Mouse (Mus musculus) heart, embryonic 12.5 days (tissue): ENCODE data around the gene Tnn. TPM values are rescaled to one million over a fixed set of nuclear protein-coding genes. Genes with fewer than 3 reads are reported as not detected.

ENCODE experiments used
- ATAC-seq: fragments of 200-750 bp; cut with Nextera tagmentation; 2 replicates; pipeline ENCODE4 v1.8.0; 2017; ENCODE audit warnings: moderate TSS enrichment, moderate library complexity; ENCODE audit not compliant: insufficient number of reproducible peaks, low FRiP score
- H3K27ac ChIP-seq: fragments of 300-500 bp; sonication (generic); 2 replicates; pipeline ENCODE4 v1.5.1; 2016; ENCODE audit warnings: mild to moderate bottlenecking, moderate library complexity; ENCODE audit not compliant: poor library complexity, severe bottlenecking
- H3K27me3 ChIP-seq: fragments of 300-500 bp; sonication (generic); replicated peaks from 2 replicates; pipeline ENCODE4 v1.6.1; 2016; ENCODE audit warnings: mild to moderate bottlenecking, moderate library complexity
- H3K36me3 ChIP-seq: fragments of 300-500 bp; sonication (generic); 2 replicates; pipeline ENCODE4 v1.6.1; 2016; ENCODE audit warnings: mild to moderate bottlenecking, moderate library complexity
- H3K4me1 ChIP-seq: fragments of 300-500 bp; sonication (generic); replicated peaks from 2 replicates; pipeline ENCODE4 v1.6.1; 2016; ENCODE audit warnings: mild to moderate bottlenecking
- H3K4me2 ChIP-seq: fragments of 300-500 bp; sonication (generic); 2 replicates; pipeline ENCODE4 v1.6.1; 2016; ENCODE audit warnings: mild to moderate bottlenecking, moderate library complexity
- H3K4me3 ChIP-seq: fragments of 300-500 bp; sonication (generic); 2 replicates; pipeline ENCODE4 v1.5.1; 2016; ENCODE audit warnings: mild to moderate bottlenecking
- H3K9ac ChIP-seq: fragments of 300-500 bp; sonication (generic); 2 replicates; pipeline ENCODE4 v1.6.1; 2016; ENCODE audit warnings: mild to moderate bottlenecking, moderate library complexity
- H3K9me3 ChIP-seq: fragments of 300-500 bp; sonication (generic); replicated peaks from 2 replicates; pipeline ENCODE4 v1.6.1; 2016; ENCODE audit warnings: mild to moderate bottlenecking, moderate library complexity
- WGBS: fragments of 180-500 bp; shearing (Covaris S2); methylation state at CpG from one replicate; pipeline ENCODE4 v1.1.7; 2016; 5-methylcytosine and 5-hydroxymethylcytosine counted together
- polyA plus RNA-seq: library from polyadenylated mRNA; unstranded; fragments of >200 nt; fragmentation: Nextera tagmentation; extraction: Ambion mirVana; gene quantifications from 2 replicates; pipeline ENCODE4 v1.2.1, GENCODE M21; 2016

Tnn gene
- polyA plus RNA-seq, 1 experiment from 2014 or later, result not detected

GRCm38 (mm10) chr1:160053510-160054305, 99.7 kb downstream of the Tnn start:
- Histone ChIP-seq H3K9me3 (no peaks in the 10 kb centered on the region), H3K4me1 (peaks cover 28% of the 10 kb centered on the region), H3K27me3 (no peaks in the 10 kb centered on the region), H3K4me2 (no peak overlapping the region), H3K9ac (no peak overlapping the region), H3K27ac (no peak overlapping the region), H3K4me3 (no peak overlapping the region), H3K36me3 (no peaks in the 10 kb centered on the region)
- 78% methylated on average over 5 of the region's 5 CpGs for WGBS
- peak; percentile 65; the same call in 1 of the 2 replicates for ATAC-seq

DNA sequence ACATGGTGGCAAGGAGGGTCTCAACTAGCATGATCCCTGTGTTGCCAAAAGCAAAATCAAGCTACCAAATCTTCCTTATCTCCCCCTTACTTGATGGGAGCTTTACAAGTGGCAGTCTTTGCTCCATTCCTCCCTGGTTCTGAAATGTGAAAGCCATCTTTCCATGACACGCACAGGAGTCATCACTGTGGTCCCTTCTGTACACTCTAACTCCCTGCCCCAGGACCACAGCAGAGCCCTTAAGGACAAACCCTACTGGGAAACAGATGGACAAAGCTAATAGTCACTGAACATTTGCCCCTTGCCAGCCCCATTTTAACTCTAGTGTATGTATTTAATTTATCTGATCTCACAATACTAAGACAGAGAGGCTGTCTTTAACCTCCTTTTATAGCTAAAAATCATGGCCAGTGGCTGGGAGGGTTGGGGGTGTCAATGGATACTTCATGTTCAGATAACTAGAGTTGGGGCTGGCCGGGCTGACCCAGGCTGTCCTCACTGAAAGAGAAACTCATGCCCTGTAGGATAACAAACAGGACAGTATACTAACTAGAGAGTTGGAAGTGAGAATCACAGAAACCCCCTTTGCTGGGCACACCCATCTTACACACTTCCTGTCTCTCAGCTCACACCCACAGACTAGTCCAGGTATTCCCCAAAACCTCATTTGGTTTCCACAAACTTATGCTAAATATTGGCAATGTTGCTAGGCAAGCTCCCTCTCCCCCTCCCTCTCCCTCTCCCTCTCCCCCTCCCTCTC, 100.6 kb downstream of the Tnn start:
- no peak for ATAC-seq
- Histone ChIP-seq H3K4me1 (peaks cover 30% of the 10 kb centered on the region), H3K36me3 (no peaks in the 10 kb centered on the region), H3K9me3 (no peaks in the 10 kb centered on the region), H3K27ac (no peak overlapping the region), H3K9ac (no peak overlapping the region), H3K4me3 (no peak overlapping the region), H3K27me3 (no peaks in the 10 kb centered on the region), H3K4me2 (no peak overlapping the region)
- WGBS, result 79% methylated on average over 2 of the region's 2 CpGs

GRCm38 (mm10) chr1:160050898-160051297, 102.5 kb downstream of the Tnn start:
- Histone ChIP-seq H3K9ac (no peak overlapping the region), H3K9me3 (no peaks in the 10 kb centered on the region), H3K4me2 (no peak overlapping the region), H3K27ac (no peak overlapping the region), H3K4me3 (no peak overlapping the region), H3K4me1 (peaks cover 38% of the 10 kb centered on the region), H3K27me3 (no peaks in the 10 kb centered on the region), H3K36me3 (no peaks in the 10 kb centered on the region)
- 89% methylated on average over 6 of the region's 6 CpGs for WGBS
- ATAC-seq, result no peak

DNA sequence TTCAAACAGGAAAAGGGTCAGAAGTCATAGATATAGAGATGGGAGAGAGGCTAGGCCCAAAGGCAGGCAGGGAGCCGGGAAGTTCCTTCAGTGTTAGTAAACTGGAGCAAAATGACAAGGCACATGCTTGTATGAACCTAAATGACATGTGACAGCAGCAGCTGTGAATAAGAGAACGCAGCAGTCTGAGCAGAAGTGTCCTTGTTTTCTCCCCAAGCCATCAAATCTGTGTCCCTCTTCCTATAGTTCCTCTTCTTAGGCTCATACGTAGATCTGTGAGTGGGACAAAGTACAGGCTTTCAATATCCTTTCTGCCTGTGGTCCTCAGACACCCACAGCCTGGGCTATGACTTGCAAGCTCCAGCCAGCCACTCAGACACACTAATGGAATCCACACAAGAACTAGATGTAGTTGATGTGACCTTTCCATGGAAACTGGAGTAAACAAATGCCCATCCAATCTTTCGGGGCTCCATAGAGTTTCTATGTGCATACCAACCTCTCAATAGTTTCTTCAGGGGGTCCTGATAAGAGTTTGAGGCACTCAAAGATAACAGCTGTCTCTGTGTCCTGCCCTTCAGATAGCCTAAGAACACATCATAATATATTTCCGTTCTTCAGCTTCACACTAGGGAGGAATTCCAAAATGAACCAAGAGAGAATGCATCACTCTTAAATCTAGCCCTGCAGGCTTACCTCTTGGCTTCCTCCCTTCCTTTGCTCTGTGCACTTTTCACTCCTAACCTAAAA, 104.1 kb downstream of the Tnn start:
- Histone ChIP-seq H3K4me1 (peaks cover 38% of the 10 kb centered on the region), H3K27ac (peak overlapping the region; percentile 28; the same call in 1 of the 2 replicates), H3K36me3 (no peaks in the 10 kb centered on the region), H3K27me3 (no peaks in the 10 kb centered on the region), H3K9ac (no peak overlapping the region), H3K9me3 (no peaks in the 10 kb centered on the region), H3K4me3 (no peak overlapping the region), H3K4me2 (no peak overlapping the region)
- WGBS, result 35% methylated on average over 5 of the region's 5 CpGs
- no peak for ATAC-seq

- no peaks in the 10 kb centered on the region for H3K36me3 ChIP-seq
- no peak overlapping the region for H3K4me2 ChIP-seq
- no peak for ATAC-seq
- peaks cover 40% of the 10 kb centered on the region for H3K4me1 ChIP-seq
- no peak overlapping the region for H3K27ac ChIP-seq
- no peak overlapping the region for H3K4me3 ChIP-seq
- H3K9ac ChIP-seq, result no peak overlapping the region
- WGBS, result 64% methylated on average over 7 of the region's 7 CpGs
- H3K27me3 ChIP-seq, result no peaks in the 10 kb centered on the region
- H3K9me3 ChIP-seq, result no peaks in the 10 kb centered on the region
Observed at GRCm38 (mm10) chr1:160047481-160047931, 105.9 kb downstream of the Tnn start.

- Histone ChIP-seq H3K4me1 (peaks cover 40% of the 10 kb centered on the region), H3K27ac (no peak overlapping the region), H3K27me3 (no peaks in the 10 kb centered on the region), H3K4me2 (no peak overlapping the region), H3K9me3 (no peaks in the 10 kb centered on the region), H3K9ac (no peak overlapping the region), H3K4me3 (no peak overlapping the region), H3K36me3 (no peaks in the 10 kb centered on the region)
- 78% methylated on average over 4 of the region's 4 CpGs for WGBS
- ATAC-seq, result no peak
Observed at GRCm38 (mm10) chr1:160046786-160047185, 106.6 kb downstream of the Tnn start.

DNA sequence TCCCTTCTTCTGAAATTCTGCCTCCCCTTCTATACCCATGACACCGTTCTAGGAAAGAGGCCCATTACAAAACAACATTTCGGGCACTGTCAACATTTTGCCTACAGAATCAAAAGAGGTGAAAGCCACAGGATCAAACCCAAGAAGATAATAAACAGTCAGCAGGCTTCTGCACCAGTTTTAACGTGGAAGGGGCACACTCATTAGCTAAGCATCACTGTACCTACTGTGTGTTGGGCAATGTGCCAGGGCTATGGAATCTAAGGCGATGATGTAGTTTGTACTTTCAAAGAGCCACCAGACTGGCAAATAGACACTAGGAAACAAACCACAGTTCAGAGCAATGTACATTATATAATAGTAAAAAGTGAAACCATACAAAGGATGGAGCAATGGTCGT, 107.4 kb downstream of the Tnn start:
- 81% methylated on average over 5 of the region's 5 CpGs for WGBS

GRCm38 (mm10) chr1:160045056-160045715, 108.2 kb downstream of the Tnn start:
- 53% methylated on average over 3 of the region's 3 CpGs for WGBS
- ATAC-seq, result no peak

More for the DNA sequence above, 107.4 kb downstream of the Tnn start:
- Histone ChIP-seq H3K4me1 (peaks cover 40% of the 10 kb centered on the region), H3K9me3 (no peaks in the 10 kb centered on the region), H3K4me2 (no peak overlapping the region; the same call in 1 of the 2 replicates), H3K4me3 (no peak overlapping the region), H3K27ac (no peak overlapping the region), H3K36me3 (no peaks in the 10 kb centered on the region), H3K27me3 (no peaks in the 10 kb centered on the region), H3K9ac (no peak overlapping the region)
- ATAC-seq, result no peak

DNA sequence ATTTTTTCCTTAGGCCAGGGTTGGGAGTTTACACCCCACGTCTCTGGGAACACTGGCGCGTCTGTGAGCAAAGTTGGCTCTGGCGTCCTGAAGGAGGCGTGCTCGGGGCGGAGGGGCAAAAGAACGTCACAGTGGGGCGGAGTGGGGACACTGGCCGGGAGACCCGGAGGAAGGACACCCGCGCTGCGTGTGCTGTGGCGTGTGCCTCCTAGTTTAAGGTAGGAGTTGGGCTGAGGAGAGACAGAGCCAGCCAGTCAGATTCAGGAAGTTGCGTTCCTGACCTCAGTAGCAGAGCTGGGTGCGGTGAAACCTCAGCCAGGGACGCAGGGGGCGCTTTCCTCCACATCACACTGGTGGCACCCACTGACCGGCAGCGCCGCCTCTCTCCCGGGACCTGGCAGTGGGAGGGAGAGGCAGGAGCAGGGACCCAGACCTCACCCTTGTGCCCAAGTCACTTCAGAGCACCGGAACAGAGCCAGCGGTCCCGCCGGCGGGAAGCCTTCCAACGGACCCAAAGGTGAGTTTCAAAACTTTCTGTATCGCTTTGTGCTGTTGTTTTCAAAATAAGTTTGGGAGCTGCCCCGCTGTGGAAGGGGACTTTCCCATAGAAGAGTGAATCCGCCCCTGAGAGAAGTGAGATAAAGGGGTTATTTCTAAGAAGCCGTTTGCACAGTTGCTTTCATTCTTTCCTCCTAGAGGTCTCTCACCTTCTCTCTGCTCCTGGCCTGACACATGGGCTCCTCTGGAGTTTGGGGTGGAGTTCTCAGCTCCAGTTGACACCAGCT, 109.0 kb downstream of the Tnn start, which contains the start of gene 4930523C07Rik:
TSS of gene 4930523C07Rik (plus strand) at position 146 of the 785 bp plus-strand sequence.
- ATAC-seq, result peak; percentile 80
- Histone ChIP-seq H3K27me3 (no peaks in the 10 kb centered on the region), H3K4me3 (peak within 1 kb of the TSS; percentile 61), H3K9ac (peak within 1 kb of the TSS; percentile 70), H3K4me1 (peaks cover 30% of the 10 kb centered on the region), H3K4me2 (peak within 1 kb of the TSS; percentile 93), H3K9me3 (no peaks in the 10 kb centered on the region), H3K36me3 (no peaks in the 10 kb centered on the region), H3K27ac (peak within 1 kb of the TSS; percentile 67)
- WGBS, result under 1% methylated on average over 33 of the region's 33 CpGs

More at GRCm38 (mm10) chr1:160045056-160045715, 108.2 kb downstream of the Tnn start:
- peak overlapping the region; percentile 93 for H3K4me2 ChIP-seq
- no peaks in the 10 kb centered on the region for H3K36me3 ChIP-seq
- H3K27me3 ChIP-seq, result no peaks in the 10 kb centered on the region
- H3K4me1 ChIP-seq, result peaks cover 38% of the 10 kb centered on the region
- no peaks in the 10 kb centered on the region for H3K9me3 ChIP-seq
- H3K27ac ChIP-seq, result peak overlapping the region; percentile 15; the same call in 1 of the 2 replicates
- peak overlapping the region; percentile 70; the same call in 1 of the 2 replicates for H3K9ac ChIP-seq
- H3K4me3 ChIP-seq, result peak overlapping the region; percentile 61
